Comparison of ENCODE assay signal across 24 mouse cellular contexts in genomic region chr6:115333099-115333694, GRCm38 (mm10). TPM values are rescaled to one million over a fixed set of nuclear protein-coding genes. Genes with fewer than 3 reads are reported as not detected.
DNase-seq lines count a peak whose midpoint lies in the region; ATAC-seq lines count a peak whose summit lies in the region.
"Had no signal": no experiment of that assay in that cellular context is flagged by ENCODE, and none has a peak within 500 bp of the region (broad histone marks: within the 10 kb centered on the region; RNA-seq: fewer than 3 reads in every experiment).

No protein-coding gene starts in this region.

- H3K9me3 ChIP-seq in intestine, embryonic 16.5 days (ENCODE audit: control insufficient read depth, low read length): no peaks in the 10 kb centered on the region
- H3K9me3 ChIP-seq: embryonic facial prominence, embryonic 15.5 days; forebrain, embryonic 10.5 days; heart, embryonic 10.5 days; hindbrain, embryonic 13.5 days had no signal

- 51% methylated on average over 2 of the region's 2 CpGs for WGBS in intestine, embryonic 16.5 days

- H3K9ac ChIP-seq in intestine, embryonic 16.5 days (ENCODE audit: low read depth, low read length): no peak overlapping the region
- H3K9ac ChIP-seq: embryonic facial prominence, embryonic 15.5 days; hindbrain, embryonic 13.5 days had no signal

- DNase-seq in embryo, embryonic 10 days (ENCODE audit: low spot score): peak; percentile 21
- no peak for DNase-seq in embryo, embryonic 10.5 days (ENCODE audit: low spot score)
- DNase-seq in 3134 (ENCODE audit: extremely low read depth, insufficient read length, low spot score) (peak; percentile 36), NIH3T3 (ENCODE audit: low read depth) (peak; percentile 82)
- no peak for DNase-seq in thymus, postnatal 0 days (ENCODE audit: low spot score)
- DNase-seq in cerebellum, postnatal 14 days: no peak
- DNase-seq in heart, postnatal 4 days: no peak
- DNase-seq: adrenal gland, postnatal 14 days; cerebellum, adult 18-20 months; cerebellum, postnatal 10 days; gastrocnemius, adult 2 months; gastrocnemius, postnatal 36 days; heart, postnatal 10 days; kidney, adult 11 months had no signal

- no peak overlapping the region for H3K27ac ChIP-seq in intestine, embryonic 16.5 days (ENCODE audit: low read length)
- H3K27ac ChIP-seq: embryonic facial prominence, embryonic 15.5 days; forebrain, embryonic 10.5 days; gastrocnemius, adult 2 months; heart, embryonic 10.5 days; hindbrain, embryonic 13.5 days; hindbrain, postnatal 0 days had no signal

- H3K4me1 ChIP-seq in intestine, embryonic 16.5 days (ENCODE audit: control insufficient read depth, insufficient read depth, low read length): peaks cover 7% of the 10 kb centered on the region; the same call in 1 of the 2 replicates

- H3K4me3 ChIP-seq in intestine, embryonic 16.5 days (ENCODE audit: low read length): no peak overlapping the region
- H3K4me3 ChIP-seq: embryonic facial prominence, embryonic 15.5 days; erythroblast, embryonic 14.5 days; forebrain, embryonic 10.5 days; gastrocnemius, adult 2 months; heart, embryonic 10.5 days; hindbrain, embryonic 13.5 days had no signal

- H3K27me3 ChIP-seq in intestine, embryonic 16.5 days (replicated peaks; ENCODE audit: control insufficient read depth, insufficient read depth, low read length): no peaks in the 10 kb centered on the region
- H3K27me3 ChIP-seq: embryonic facial prominence, embryonic 15.5 days; hindbrain, embryonic 13.5 days had no signal

- no peak overlapping the region for H3K4me2 ChIP-seq in intestine, embryonic 16.5 days (ENCODE audit: low read depth, low read length)
- H3K4me2 ChIP-seq: embryonic facial prominence, embryonic 15.5 days; hindbrain, embryonic 13.5 days had no signal

- H3K36me3 ChIP-seq in intestine, embryonic 16.5 days (ENCODE audit: control insufficient read depth, insufficient read depth, low read length): no peaks in the 10 kb centered on the region
- H3K36me3 ChIP-seq: embryonic facial prominence, embryonic 15.5 days; forebrain, embryonic 10.5 days; heart, embryonic 10.5 days; hindbrain, embryonic 13.5 days had no signal

- peak; percentile 87 for ATAC-seq in intestine, embryonic 16.5 days
- ATAC-seq: activated CD4-positive, CD25-positive, alpha-beta regulatory T cell, adult 4 months; forebrain, embryonic 14.5 days; hindbrain, postnatal 0 days had no signal

RNA-seq across cellular contexts. Expression of gene Pparg, which starts 27.6 kb away (rescaled TPM):
- polyA plus RNA-seq in intestine, embryonic 16.5 days (2015; fragmentation: Nextera tagmentation; extraction: Ambion mirVana): 13.4 and 13.9 TPM in 2 replicates
- polyA plus RNA-seq in thymus, postnatal 0 days (2015; fragmentation: Nextera tagmentation; extraction: Ambion mirVana): 4.7 and 5.9 TPM in 2 replicates
- 1 to 10 TPM; 7.6 to 9.5 TPM for total RNA-seq in heart, postnatal 4 days (2021)
- total RNA-seq: common myeloid progenitor, adult 5-6 weeks had no signal
- polyA plus RNA-seq: erythroblast, embryonic 14.5 days; forebrain, embryonic 14.5 days had no signal

Comparison
In these comparisons a context has a peak if more than half of its experiments do, and no peak if none do; other contexts are left out.
1. DNase-seq: peak in embryo, embryonic 10 days (single experiment), 3134 (single experiment) and NIH3T3 (single experiment); none in embryo, embryonic 10.5 days (single experiment), thymus, postnatal 0 days (single experiment), cerebellum, postnatal 14 days (0 of 2) and heart, postnatal 4 days (single experiment).